Mouse (Mus musculus): Measurements from ENCODE around the gene Hcfc1r1. TPM values are rescaled to one million over a fixed set of nuclear protein-coding genes. Genes with fewer than 3 reads are reported as not detected.
A peak's percentile ranks its signal among the peaks of the same experiment; 100 is the strongest.

Hcfc1r1 gene
- polyA plus RNA-seq (2012; fragmentation: generic; extraction: Trizol), result 199 TPM

GRCm38 (mm10) chr17:23673424-23674073, at the start of gene Hcfc1r1, which contains the start of gene Thoc6:
TSS of gene Hcfc1r1 (plus strand) at chr17:23673596.
TSS of gene Thoc6 (minus strand) at chr17:23673882.
- Histone ChIP-seq H3K27me3 (ENCODE audit: control insufficient read depth, insufficient read depth, insufficient read length) (no peaks in the 10 kb centered on the region), H3ac (ENCODE audit: control insufficient read depth, insufficient read length) (peak within 1 kb of the TSS; percentile 15), H3K36me3 (ENCODE audit: control insufficient read depth, insufficient read depth) (peaks cover 14% of the 10 kb centered on the region), H3K79me2 (ENCODE audit: control insufficient read depth, insufficient read depth) (peaks cover 34% of the 10 kb centered on the region), H3K4me3 (peak within 1 kb of the TSS; percentile 99), H3K4me2 (ENCODE audit: low read depth) (peak within 1 kb of the TSS; percentile 99)
- no peak for TF ChIP-seq TCF3 (IDR thresholded peaks at IDR 0.05; ENCODE audit: insufficient read length, low read depth)
- TF ChIP-seq TCF12 (IDR thresholded peaks at IDR 0.05; ENCODE audit: insufficient read depth, poor library complexity, severe bottlenecking), result no peak
- peak; percentile 61 for TF ChIP-seq POLR2A (IDR thresholded peaks at IDR 0.05; ENCODE audit: insufficient read length, low read depth)
- TF ChIP-seq MYOG (IDR thresholded peaks at IDR 0.05; ENCODE audit: control insufficient read depth in 1 of 3, insufficient read depth in 1 of 3, insufficient read length in 2 of 3, low read depth in 2 of 3), result no peak
- TF ChIP-seq E2F4 (IDR thresholded peaks at IDR 0.05; ENCODE audit: insufficient read depth), result no peak
- TF ChIP-seq POLR2AphosphoS2 (IDR thresholded peaks at IDR 0.05; ENCODE audit: insufficient read length, low read depth), result peak; percentile 83
- no peak for TF ChIP-seq REST (IDR thresholded peaks at IDR 0.05; ENCODE audit: insufficient read depth, insufficient read length)
- TF ChIP-seq USF1 (IDR thresholded peaks at IDR 0.05; ENCODE audit: low read depth), result peak; percentile 61
- no peak for TF ChIP-seq SRF (IDR thresholded peaks at IDR 0.05; ENCODE audit: control insufficient read depth, insufficient read length, low read depth)
- TF ChIP-seq MAX (IDR thresholded peaks at IDR 0.05; ENCODE audit: low read depth), result no peak
- no peak for TF ChIP-seq MYOD1 (IDR thresholded peaks at IDR 0.05; ENCODE audit: control insufficient read depth in 1 of 3, insufficient read length in 2 of 3, low read depth in 2 of 3)
- 0 out of 2 replicates have a peak, but pooled peaks have one; percentile 32 for TF ChIP-seq CEBPB (IDR thresholded peaks at IDR 0.05; ENCODE audit: insufficient read depth, poor library complexity, severe bottlenecking)

- H3ac ChIP-seq (ENCODE audit: control insufficient read depth, insufficient read length), result no peak overlapping the region
- H3K79me2 ChIP-seq (ENCODE audit: control insufficient read depth, insufficient read depth), result no peaks in the 10 kb centered on the region
- peaks cover 29% of the 10 kb centered on the region for H3K27me3 ChIP-seq (ENCODE audit: control insufficient read depth, insufficient read depth, insufficient read length)
- H3K36me3 ChIP-seq (ENCODE audit: control insufficient read depth, insufficient read depth), result no peaks in the 10 kb centered on the region
- H3K4me3 ChIP-seq, result no peak overlapping the region
- TF ChIP-seq TCF3 (IDR thresholded peaks at IDR 0.05; ENCODE audit: insufficient read length, low read depth) (no peak), POLR2AphosphoS2 (IDR thresholded peaks at IDR 0.05; ENCODE audit: insufficient read length, low read depth) (no peak), CEBPB (IDR thresholded peaks at IDR 0.05; ENCODE audit: insufficient read depth, poor library complexity, severe bottlenecking) (no peak), MYOG (IDR thresholded peaks at IDR 0.05; ENCODE audit: control insufficient read depth in 1 of 3, insufficient read depth in 1 of 3, insufficient read length in 2 of 3, low read depth in 2 of 3) (no peak), TCF12 (IDR thresholded peaks at IDR 0.05; ENCODE audit: insufficient read depth, poor library complexity, severe bottlenecking) (no peak), POLR2A (IDR thresholded peaks at IDR 0.05; ENCODE audit: insufficient read length, low read depth) (no peak), E2F4 (IDR thresholded peaks at IDR 0.05; ENCODE audit: insufficient read depth) (no peak), SRF (IDR thresholded peaks at IDR 0.05; ENCODE audit: control insufficient read depth, insufficient read length, low read depth) (no peak), MAX (IDR thresholded peaks at IDR 0.05; ENCODE audit: low read depth) (no peak), MYOD1 (IDR thresholded peaks at IDR 0.05; ENCODE audit: control insufficient read depth in 1 of 3, insufficient read length in 2 of 3, low read depth in 2 of 3) (no peak), REST (IDR thresholded peaks at IDR 0.05; ENCODE audit: insufficient read depth, insufficient read length) (no peak), USF1 (IDR thresholded peaks at IDR 0.05; ENCODE audit: low read depth) (no peak)
- H3K4me2 ChIP-seq (ENCODE audit: low read depth), result no peak overlapping the region
Observed at GRCm38 (mm10) chr17:23627813-23628212, 45.6 kb upstream of the Hcfc1r1 start.

- no peak for TF ChIP-seq CEBPB (IDR thresholded peaks at IDR 0.05; ENCODE audit: insufficient read depth, poor library complexity, severe bottlenecking)
- TF ChIP-seq POLR2A (IDR thresholded peaks at IDR 0.05; ENCODE audit: insufficient read length, low read depth), result no peak
- no peak for TF ChIP-seq USF1 (IDR thresholded peaks at IDR 0.05; ENCODE audit: low read depth)
- TF ChIP-seq E2F4 (IDR thresholded peaks at IDR 0.05; ENCODE audit: insufficient read depth), result no peak
- TF ChIP-seq POLR2AphosphoS2 (IDR thresholded peaks at IDR 0.05; ENCODE audit: insufficient read length, low read depth), result no peak
- no peak for TF ChIP-seq TCF3 (IDR thresholded peaks at IDR 0.05; ENCODE audit: insufficient read length, low read depth)
- TF ChIP-seq TCF12 (IDR thresholded peaks at IDR 0.05; ENCODE audit: insufficient read depth, poor library complexity, severe bottlenecking), result no peak
- TF ChIP-seq MYOD1 (IDR thresholded peaks at IDR 0.05; ENCODE audit: control insufficient read depth in 1 of 3, insufficient read length in 2 of 3, low read depth in 2 of 3), result peak in 2 of 3 experiments; percentile 24 to 25
- TF ChIP-seq SRF (IDR thresholded peaks at IDR 0.05; ENCODE audit: control insufficient read depth, insufficient read length, low read depth), result no peak
- no peak for TF ChIP-seq MAX (IDR thresholded peaks at IDR 0.05; ENCODE audit: low read depth)
- no peak for TF ChIP-seq REST (IDR thresholded peaks at IDR 0.05; ENCODE audit: insufficient read depth, insufficient read length)
- TF ChIP-seq MYOG (IDR thresholded peaks at IDR 0.05; ENCODE audit: control insufficient read depth in 1 of 3, insufficient read depth in 1 of 3, insufficient read length in 2 of 3, low read depth in 2 of 3), result peak in 1 of 3 experiments; percentile 46
- Histone ChIP-seq H3K79me2 (ENCODE audit: control insufficient read depth, insufficient read depth) (no peaks in the 10 kb centered on the region), H3K27me3 (ENCODE audit: control insufficient read depth, insufficient read depth, insufficient read length) (peaks cover 29% of the 10 kb centered on the region), H3K36me3 (ENCODE audit: control insufficient read depth, insufficient read depth) (no peaks in the 10 kb centered on the region), H3K4me3 (no peak overlapping the region), H3K4me2 (ENCODE audit: low read depth) (peak overlapping the region; percentile 62), H3ac (ENCODE audit: control insufficient read depth, insufficient read length) (no peak overlapping the region)
Observed at GRCm38 (mm10) chr17:23630195-23631020, 43.0 kb upstream of the Hcfc1r1 start.

GRCm38 (mm10) chr17:23631241-23631640, 42.2 kb upstream of the Hcfc1r1 start:
- no peak overlapping the region for H3K4me2 ChIP-seq (ENCODE audit: low read depth)
- TF ChIP-seq TCF12 (IDR thresholded peaks at IDR 0.05; ENCODE audit: insufficient read depth, poor library complexity, severe bottlenecking) (no peak), USF1 (IDR thresholded peaks at IDR 0.05; ENCODE audit: low read depth) (no peak), TCF3 (IDR thresholded peaks at IDR 0.05; ENCODE audit: insufficient read length, low read depth) (no peak), MAX (IDR thresholded peaks at IDR 0.05; ENCODE audit: low read depth) (no peak), CEBPB (IDR thresholded peaks at IDR 0.05; ENCODE audit: insufficient read depth, poor library complexity, severe bottlenecking) (no peak), POLR2AphosphoS2 (IDR thresholded peaks at IDR 0.05; ENCODE audit: insufficient read length, low read depth) (no peak), E2F4 (IDR thresholded peaks at IDR 0.05; ENCODE audit: insufficient read depth) (no peak)
- no peak overlapping the region for H3ac ChIP-seq (ENCODE audit: control insufficient read depth, insufficient read length)
- no peak overlapping the region for H3K4me3 ChIP-seq
- H3K36me3 ChIP-seq (ENCODE audit: control insufficient read depth, insufficient read depth), result no peaks in the 10 kb centered on the region
- H3K79me2 ChIP-seq (ENCODE audit: control insufficient read depth, insufficient read depth), result no peaks in the 10 kb centered on the region
- peaks cover 35% of the 10 kb centered on the region for H3K27me3 ChIP-seq (ENCODE audit: control insufficient read depth, insufficient read depth, insufficient read length)

All from myocyte (in vitro differentiated cells).